Mouse (Mus musculus): ENCODE results near the gene Ap4b1. TPM values are rescaled to one million over a fixed set of nuclear protein-coding genes. Genes with fewer than 3 reads are reported as not detected.

Ap4b1 gene
- total and polyA plus RNA-seq, 3 experiments: 3.4 to 24.1 (median 13.5) TPM

DNA sequence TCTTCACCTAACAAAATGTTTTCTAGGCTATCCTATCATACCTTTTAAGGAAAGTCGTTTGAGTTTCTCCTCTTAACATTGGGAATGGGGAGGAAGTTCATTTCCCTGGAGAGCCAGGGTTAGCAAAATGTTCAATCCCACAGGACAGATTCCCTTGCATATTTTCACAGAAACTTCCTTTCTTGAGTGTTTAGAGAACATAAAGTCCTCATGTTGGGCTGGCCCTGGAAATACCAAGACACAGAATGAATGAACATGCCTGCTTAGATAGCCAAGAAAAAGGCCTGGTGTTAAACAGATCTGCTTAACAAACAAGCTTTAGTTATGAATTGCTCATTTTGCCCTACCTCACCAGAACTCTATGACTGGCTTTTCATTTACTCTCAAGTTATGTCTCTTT lies 16.8 kb upstream of the Ap4b1 start:
- no peak for DNase-seq (ENCODE audit: low spot score)
- H3K4me1 ChIP-seq (ENCODE audit: insufficient read depth, low read depth, low read length): peaks cover 59% of the 10 kb centered on the region
- ATAC-seq (ENCODE audit: extremely low read depth, insufficient number of reproducible peaks, low FRiP score, poor library complexity, severe bottlenecking): no peak

DNA sequence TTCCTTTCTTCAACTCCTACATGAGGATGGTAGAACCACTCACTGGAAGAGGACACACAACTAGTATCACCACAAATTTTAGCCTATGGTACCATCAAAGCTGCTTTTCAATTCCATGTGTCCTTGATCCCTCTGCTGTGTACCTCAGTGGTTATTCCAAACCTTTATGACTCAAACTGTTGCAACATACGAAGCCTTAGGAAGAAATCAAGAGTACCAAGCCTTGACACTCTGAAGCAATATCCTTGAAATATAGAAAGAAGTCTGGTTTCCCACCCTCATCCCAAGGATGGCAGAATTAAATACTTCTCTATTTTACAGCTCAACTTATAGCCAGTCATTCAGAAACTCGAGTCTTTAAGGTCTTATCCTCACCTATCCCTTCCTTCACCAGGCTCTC lies 12.9 kb upstream of the Ap4b1 start:
- TF ChIP-seq GATA1 (IDR thresholded peaks at IDR 0.05; ENCODE audit: borderline replicate concordance, low read length) (no peak), TAL1 (conservative IDR thresholded peaks at IDR 0.05; ENCODE audit: low read depth, low read length) (no peak), POLR2AphosphoS5 (IDR thresholded peaks at IDR 0.05; ENCODE audit: insufficient replicate concordance, low read depth, low read length) (no peak), GATA2 (IDR thresholded peaks at IDR 0.05; ENCODE audit: borderline replicate concordance, low read depth, low read length) (no peak), CTCF (IDR thresholded peaks at IDR 0.05; ENCODE audit: low read depth, low read length) (no peak)
- peaks cover under 1% of the 10 kb centered on the region for H3K36me3 ChIP-seq (replicated peaks)
- H3K4me1 ChIP-seq (ENCODE audit: insufficient read depth, low read depth, low read length): peaks cover 74% of the 10 kb centered on the region
- no peaks in the 10 kb centered on the region for H3K27me3 ChIP-seq (ENCODE audit: insufficient read depth, low read length)
- no peak for DNase-seq (ENCODE audit: low spot score)
- no peak overlapping the region for H3K4me3 ChIP-seq (ENCODE audit: low read depth, low read length)
- peaks cover 3% of the 10 kb centered on the region for H3K9me3 ChIP-seq (replicated peaks)
- ATAC-seq (ENCODE audit: extremely low read depth, insufficient number of reproducible peaks, low FRiP score, poor library complexity, severe bottlenecking): no peak

More for the DNA sequence above, 16.8 kb upstream of the Ap4b1 start:
- Histone ChIP-seq H3K4me3 (ENCODE audit: low read depth, low read length) (no peak overlapping the region), H3K9me3 (replicated peaks) (no peaks in the 10 kb centered on the region), H3K36me3 (replicated peaks) (no peaks in the 10 kb centered on the region), H3K27me3 (ENCODE audit: insufficient read depth, low read length) (no peaks in the 10 kb centered on the region)
- no peak for TF ChIP-seq TAL1 (conservative IDR thresholded peaks at IDR 0.05; ENCODE audit: low read depth, low read length)
- TF ChIP-seq POLR2AphosphoS5 (IDR thresholded peaks at IDR 0.05; ENCODE audit: insufficient replicate concordance, low read depth, low read length): no peak

- peaks cover 29% of the 10 kb centered on the region for H3K36me3 ChIP-seq (replicated peaks)
- ATAC-seq (ENCODE audit: extremely low read depth, insufficient number of reproducible peaks, low FRiP score, poor library complexity, severe bottlenecking): peak; percentile 93
- TF ChIP-seq POLR2AphosphoS5 (IDR thresholded peaks at IDR 0.05; ENCODE audit: insufficient replicate concordance, low read depth, low read length) (no peak), TAL1 (conservative IDR thresholded peaks at IDR 0.05; ENCODE audit: low read depth, low read length) (peak; percentile 97)
Observed at GRCm38 (mm10) chr3:103799507-103799906, 9.8 kb upstream of the Ap4b1 start.

GRCm38 (mm10) chr3:103801631-103802531 lies 7.4 kb upstream of the Ap4b1 start:
- TF ChIP-seq GATA2 (IDR thresholded peaks at IDR 0.05; ENCODE audit: borderline replicate concordance, low read depth, low read length) (no peak), CTCF (IDR thresholded peaks at IDR 0.05; ENCODE audit: low read depth, low read length) (no peak), TAL1 (conservative IDR thresholded peaks at IDR 0.05; ENCODE audit: low read depth, low read length) (no peak), POLR2AphosphoS5 (IDR thresholded peaks at IDR 0.05; ENCODE audit: insufficient replicate concordance, low read depth, low read length) (no peak), GATA1 (IDR thresholded peaks at IDR 0.05; ENCODE audit: borderline replicate concordance, low read length) (no peak)
- no peak for DNase-seq (ENCODE audit: low spot score)
- peaks cover 75% of the 10 kb centered on the region for H3K4me1 ChIP-seq (ENCODE audit: insufficient read depth, low read depth, low read length)
- peaks cover 48% of the 10 kb centered on the region for H3K36me3 ChIP-seq (replicated peaks)
- H3K4me3 ChIP-seq (ENCODE audit: low read depth, low read length): no peak overlapping the region
- H3K27me3 ChIP-seq (ENCODE audit: insufficient read depth, low read length): no peaks in the 10 kb centered on the region
- H3K9me3 ChIP-seq (replicated peaks): peaks cover 3% of the 10 kb centered on the region
- ATAC-seq (ENCODE audit: extremely low read depth, insufficient number of reproducible peaks, low FRiP score, poor library complexity, severe bottlenecking): no peak

More at GRCm38 (mm10) chr3:103799507-103799906, 9.8 kb upstream of the Ap4b1 start:
- Histone ChIP-seq H3K4me3 (ENCODE audit: low read depth, low read length) (no peak overlapping the region), H3K4me1 (ENCODE audit: insufficient read depth, low read depth, low read length) (peaks cover 72% of the 10 kb centered on the region), H3K9me3 (replicated peaks) (peaks cover 3% of the 10 kb centered on the region), H3K27me3 (ENCODE audit: insufficient read depth, low read length) (no peaks in the 10 kb centered on the region)
- peak; percentile 35 for DNase-seq (ENCODE audit: low spot score)

DNA sequence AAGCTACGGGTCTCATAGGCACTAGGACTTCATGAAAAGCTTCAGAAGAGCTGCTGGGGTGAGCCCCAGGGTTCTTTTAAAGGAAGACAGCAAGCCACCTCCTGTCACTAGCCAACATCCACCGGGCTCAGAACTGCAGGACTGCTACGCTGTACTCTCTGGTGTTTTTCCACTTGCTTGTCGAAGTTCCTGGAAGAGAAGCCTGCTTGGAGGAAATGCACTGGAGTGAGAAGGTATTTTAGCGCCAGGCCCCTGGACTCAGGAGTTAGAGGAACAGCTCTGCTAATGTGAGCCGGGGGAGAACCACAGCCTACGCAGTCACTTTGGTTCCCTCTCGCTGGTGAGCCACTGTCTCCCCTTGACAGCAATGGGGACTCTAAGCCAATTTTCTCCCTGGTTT lies 6.5 kb upstream of the Ap4b1 start:
- H3K27me3 ChIP-seq (ENCODE audit: insufficient read depth, low read length): no peaks in the 10 kb centered on the region
- H3K36me3 ChIP-seq (replicated peaks): peaks cover 58% of the 10 kb centered on the region
- H3K9me3 ChIP-seq (replicated peaks): peaks cover 3% of the 10 kb centered on the region
- no peak for DNase-seq (ENCODE audit: low spot score)
- no peak overlapping the region for H3K4me3 ChIP-seq (ENCODE audit: low read depth, low read length)
- H3K4me1 ChIP-seq (ENCODE audit: insufficient read depth, low read depth, low read length): peaks cover 84% of the 10 kb centered on the region
- no peak for ATAC-seq (ENCODE audit: extremely low read depth, insufficient number of reproducible peaks, low FRiP score, poor library complexity, severe bottlenecking)
- TF ChIP-seq TAL1 (conservative IDR thresholded peaks at IDR 0.05; ENCODE audit: low read depth, low read length): no peak
- no peak for TF ChIP-seq POLR2AphosphoS5 (IDR thresholded peaks at IDR 0.05; ENCODE audit: insufficient replicate concordance, low read depth, low read length)
- no peak for TF ChIP-seq GATA1 (IDR thresholded peaks at IDR 0.05; ENCODE audit: borderline replicate concordance, low read length)
- no peak for TF ChIP-seq GATA2 (IDR thresholded peaks at IDR 0.05; ENCODE audit: borderline replicate concordance, low read depth, low read length)
- TF ChIP-seq CTCF (IDR thresholded peaks at IDR 0.05; ENCODE audit: low read depth, low read length): no peak

GRCm38 (mm10) chr3:103805671-103806070 lies 3.6 kb upstream of the Ap4b1 start:
- no peak overlapping the region for H3K4me3 ChIP-seq (ENCODE audit: low read depth, low read length)
- no peak for ATAC-seq (ENCODE audit: extremely low read depth, insufficient number of reproducible peaks, low FRiP score, poor library complexity, severe bottlenecking)
- DNase-seq (ENCODE audit: low spot score): no peak
- H3K27me3 ChIP-seq (ENCODE audit: insufficient read depth, low read length): no peaks in the 10 kb centered on the region
- H3K4me1 ChIP-seq (ENCODE audit: insufficient read depth, low read depth, low read length): peaks cover 65% of the 10 kb centered on the region
- H3K36me3 ChIP-seq (replicated peaks): peaks cover 60% of the 10 kb centered on the region
- no peak for TF ChIP-seq TAL1 (conservative IDR thresholded peaks at IDR 0.05; ENCODE audit: low read depth, low read length)
- no peak for TF ChIP-seq CTCF (IDR thresholded peaks at IDR 0.05; ENCODE audit: low read depth, low read length)
- no peak for TF ChIP-seq GATA2 (IDR thresholded peaks at IDR 0.05; ENCODE audit: borderline replicate concordance, low read depth, low read length)
- no peak for TF ChIP-seq GATA1 (IDR thresholded peaks at IDR 0.05; ENCODE audit: borderline replicate concordance, low read length)
- TF ChIP-seq POLR2AphosphoS5 (IDR thresholded peaks at IDR 0.05; ENCODE audit: insufficient replicate concordance, low read depth, low read length): no peak
- no peaks in the 10 kb centered on the region for H3K9me3 ChIP-seq (replicated peaks)
